Mouse (Mus musculus): ENCODE data around the gene Ovca2.

The Ovca2 gene

DNA sequence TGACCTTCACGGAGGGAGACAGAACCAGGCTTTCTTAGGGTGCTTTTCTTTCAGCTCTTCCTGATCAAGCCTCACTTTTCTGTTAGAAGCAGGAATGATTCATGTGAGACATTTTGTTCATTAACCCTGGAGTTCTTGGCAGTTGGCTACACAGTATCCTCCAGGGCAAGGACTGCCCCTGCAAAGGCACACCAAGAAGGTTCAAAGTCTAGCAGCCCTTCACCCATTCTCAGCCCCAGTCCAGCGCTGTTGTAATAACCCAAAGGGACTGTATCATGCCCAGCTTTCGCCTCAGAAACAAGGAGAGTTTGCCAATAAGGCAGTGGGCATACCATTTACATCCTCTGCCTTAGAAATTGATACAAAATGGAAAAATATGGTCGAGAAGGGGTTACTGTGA, 43.3 kb downstream of the Ovca2 start:
- no peaks in the 10 kb centered on the region for H3K9me3 ChIP-seq (ENCODE audit: low read length)
- H3K36me3 ChIP-seq (ENCODE audit: insufficient read depth, low read length) = peaks cover 28% of the 10 kb centered on the region
- no peak overlapping the region for H3K4me3 ChIP-seq (replicated peaks; ENCODE audit: low read length)
- peaks cover 35% of the 10 kb centered on the region for H3K4me1 ChIP-seq (replicated peaks; ENCODE audit: low read depth, low read length)
- no peak for TF ChIP-seq CTCF (conservative IDR thresholded peaks at IDR 0.05; ENCODE audit: low read length)
- TF ChIP-seq NANOG (IDR thresholded peaks at IDR 0.05; ENCODE audit: borderline replicate concordance, low read length) = no peak
- TF ChIP-seq POU5F1 (IDR thresholded peaks at IDR 0.05; ENCODE audit: borderline replicate concordance, low read length) = no peak
- H3K27me3 ChIP-seq (ENCODE audit: insufficient read depth, low read length) = no peaks in the 10 kb centered on the region

DNA sequence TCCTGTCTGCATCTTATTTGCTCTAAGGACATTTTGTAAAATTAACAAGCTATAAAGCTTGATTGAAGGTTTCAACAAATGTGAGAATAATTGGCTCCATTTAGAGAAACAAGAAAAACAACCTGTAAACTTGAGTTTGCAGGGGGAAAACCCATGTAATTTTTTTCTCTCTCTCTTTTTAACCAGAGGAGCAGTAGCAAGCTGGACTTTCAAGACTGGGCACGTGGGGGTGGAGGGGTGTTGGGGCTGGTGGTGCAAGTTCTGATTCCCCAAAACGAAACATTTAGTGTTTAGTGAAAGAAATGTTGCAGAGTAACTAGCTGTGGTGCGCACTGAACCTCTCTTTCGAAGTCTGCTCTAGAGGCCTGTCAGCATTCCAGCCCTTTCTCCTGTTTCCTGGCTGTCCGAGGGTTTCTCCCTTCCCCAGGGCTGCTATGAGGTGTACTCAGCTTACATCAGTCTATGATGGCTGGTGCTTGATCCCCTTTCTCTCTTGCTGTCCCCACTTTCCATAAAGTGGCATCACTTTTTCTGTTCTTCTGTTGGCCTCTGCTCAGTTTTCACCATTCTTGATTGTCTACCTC, 44.1 kb downstream of the Ovca2 start:
- H3K27me3 ChIP-seq (ENCODE audit: insufficient read depth, low read length) = no peaks in the 10 kb centered on the region
- H3K4me3 ChIP-seq (replicated peaks; ENCODE audit: low read length) = no peak overlapping the region
- peaks cover 27% of the 10 kb centered on the region for H3K36me3 ChIP-seq (ENCODE audit: insufficient read depth, low read length)
- H3K9me3 ChIP-seq (ENCODE audit: low read length) = no peaks in the 10 kb centered on the region
- H3K4me1 ChIP-seq (replicated peaks; ENCODE audit: low read depth, low read length) = peaks cover 28% of the 10 kb centered on the region
- no peak for TF ChIP-seq POU5F1 (IDR thresholded peaks at IDR 0.05; ENCODE audit: borderline replicate concordance, low read length)
- TF ChIP-seq NANOG (IDR thresholded peaks at IDR 0.05; ENCODE audit: borderline replicate concordance, low read length) = no peak
- TF ChIP-seq CTCF (conservative IDR thresholded peaks at IDR 0.05; ENCODE audit: low read length) = no peak

DNA sequence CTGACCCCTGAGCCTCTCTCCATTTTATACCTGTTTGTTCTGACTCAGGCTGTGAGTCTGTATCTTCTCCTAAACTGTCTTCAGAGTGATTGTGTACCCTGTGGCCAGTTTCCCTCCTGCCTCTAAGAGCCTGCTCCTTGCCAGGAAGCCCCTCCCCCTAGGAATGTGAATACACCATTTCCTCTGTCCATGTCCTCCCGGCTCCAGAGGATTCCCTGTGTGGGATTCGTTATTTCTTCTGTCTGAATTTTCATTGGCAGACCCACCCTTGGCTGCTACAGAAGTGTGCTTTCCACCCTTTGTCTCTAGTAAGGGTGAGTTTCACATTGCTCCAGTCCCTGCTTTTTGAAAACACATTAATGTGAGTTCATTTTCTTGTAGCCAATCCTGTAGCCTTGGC, 44.7 kb downstream of the Ovca2 start:
- no peaks in the 10 kb centered on the region for H3K27me3 ChIP-seq (ENCODE audit: insufficient read depth, low read length)
- TF ChIP-seq NANOG (IDR thresholded peaks at IDR 0.05; ENCODE audit: borderline replicate concordance, low read length) = no peak
- TF ChIP-seq POU5F1 (IDR thresholded peaks at IDR 0.05; ENCODE audit: borderline replicate concordance, low read length) = no peak
- TF ChIP-seq CTCF (conservative IDR thresholded peaks at IDR 0.05; ENCODE audit: low read length) = no peak
- H3K4me1 ChIP-seq (replicated peaks; ENCODE audit: low read depth, low read length) = peaks cover 22% of the 10 kb centered on the region
- no peak overlapping the region for H3K4me3 ChIP-seq (replicated peaks; ENCODE audit: low read length)
- no peaks in the 10 kb centered on the region for H3K9me3 ChIP-seq (ENCODE audit: low read length)
- peaks cover 22% of the 10 kb centered on the region for H3K36me3 ChIP-seq (ENCODE audit: insufficient read depth, low read length)

DNA sequence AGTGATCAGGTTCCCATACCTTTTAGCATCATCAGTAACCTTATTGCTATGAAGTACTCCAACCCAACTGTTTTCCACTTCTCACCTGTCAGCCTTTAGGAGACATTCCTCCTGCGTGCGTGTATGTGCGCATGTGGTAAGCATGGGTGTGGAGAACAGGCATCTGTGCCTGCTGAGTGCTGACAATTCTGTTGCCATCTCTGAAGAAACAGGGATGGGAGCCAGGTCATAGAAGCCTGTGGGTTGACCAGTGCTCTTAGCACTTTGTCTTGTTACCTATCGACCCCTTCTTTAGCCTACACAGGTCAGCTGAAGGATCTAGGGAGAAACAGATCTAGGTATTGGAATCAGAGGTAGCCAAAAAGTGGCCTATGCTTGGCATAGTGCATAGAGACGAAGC, 45.2 kb downstream of the Ovca2 start:
- TF ChIP-seq CTCF (conservative IDR thresholded peaks at IDR 0.05; ENCODE audit: low read length) (no peak), POU5F1 (IDR thresholded peaks at IDR 0.05; ENCODE audit: borderline replicate concordance, low read length) (no peak), NANOG (IDR thresholded peaks at IDR 0.05; ENCODE audit: borderline replicate concordance, low read length) (no peak)
- Histone ChIP-seq H3K4me1 (replicated peaks; ENCODE audit: low read depth, low read length) (peaks cover 20% of the 10 kb centered on the region), H3K4me3 (replicated peaks; ENCODE audit: low read length) (no peak overlapping the region), H3K36me3 (ENCODE audit: insufficient read depth, low read length) (peaks cover 19% of the 10 kb centered on the region), H3K9me3 (ENCODE audit: low read length) (no peaks in the 10 kb centered on the region), H3K27me3 (ENCODE audit: insufficient read depth, low read length) (no peaks in the 10 kb centered on the region)

DNA sequence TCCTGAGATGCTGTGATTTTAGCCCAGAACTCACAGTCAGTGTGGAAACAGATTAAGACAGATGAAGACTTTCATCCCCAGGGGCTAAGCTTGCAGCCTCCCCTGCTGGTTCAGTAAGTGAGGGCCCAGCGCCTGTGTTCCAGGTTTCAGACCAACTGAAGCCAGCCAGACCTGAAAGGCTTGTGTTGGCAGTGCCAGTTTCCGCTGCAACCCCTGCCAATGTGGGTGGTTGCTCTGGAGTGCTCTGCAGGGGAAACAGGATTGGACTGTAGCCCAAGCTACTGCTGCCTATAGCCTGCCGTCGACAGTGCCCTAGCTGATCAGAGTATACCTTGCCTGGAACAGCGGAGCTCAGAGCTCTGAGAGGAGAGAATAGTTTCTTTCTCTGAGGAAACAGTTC, 46.4 kb downstream of the Ovca2 start:
- Histone ChIP-seq H3K27me3 (ENCODE audit: insufficient read depth, low read length) (no peaks in the 10 kb centered on the region), H3K4me1 (replicated peaks; ENCODE audit: low read depth, low read length) (peaks cover 20% of the 10 kb centered on the region), H3K9me3 (ENCODE audit: low read length) (no peaks in the 10 kb centered on the region), H3K36me3 (ENCODE audit: insufficient read depth, low read length) (peaks cover 8% of the 10 kb centered on the region; the same call in 1 of the 2 replicates), H3K4me3 (replicated peaks; ENCODE audit: low read length) (no peak overlapping the region)
- no peak for TF ChIP-seq POU5F1 (IDR thresholded peaks at IDR 0.05; ENCODE audit: borderline replicate concordance, low read length)
- no peak for TF ChIP-seq NANOG (IDR thresholded peaks at IDR 0.05; ENCODE audit: borderline replicate concordance, low read length)
- TF ChIP-seq CTCF (conservative IDR thresholded peaks at IDR 0.05; ENCODE audit: low read length) = no peak

DNA sequence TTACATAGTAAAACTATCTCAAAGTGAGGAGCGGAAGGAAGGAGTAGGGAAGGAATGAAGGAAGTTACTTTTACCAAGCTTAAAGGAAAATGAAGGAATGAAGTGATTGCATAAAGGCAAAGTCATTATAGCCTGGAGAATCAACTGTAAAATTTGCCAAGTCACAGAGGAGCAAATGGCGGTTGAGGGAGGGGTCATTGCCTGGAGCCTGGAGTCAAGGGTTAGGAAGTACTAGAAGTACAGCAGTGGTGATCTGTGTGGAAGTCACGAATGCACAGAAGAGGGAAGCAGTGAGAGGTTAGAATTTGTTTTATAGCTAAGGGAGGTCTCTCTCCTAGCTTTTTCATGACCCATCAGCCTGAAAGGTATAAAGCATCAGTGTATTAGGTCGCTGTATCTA, 47.3 kb downstream of the Ovca2 start:
- TF ChIP-seq POU5F1 (IDR thresholded peaks at IDR 0.05; ENCODE audit: borderline replicate concordance, low read length) (no peak), NANOG (IDR thresholded peaks at IDR 0.05; ENCODE audit: borderline replicate concordance, low read length) (no peak), CTCF (conservative IDR thresholded peaks at IDR 0.05; ENCODE audit: low read length) (no peak)
- Histone ChIP-seq H3K4me1 (replicated peaks; ENCODE audit: low read depth, low read length) (peaks cover 12% of the 10 kb centered on the region), H3K36me3 (ENCODE audit: insufficient read depth, low read length) (peaks cover 6% of the 10 kb centered on the region; the same call in 1 of the 2 replicates), H3K9me3 (ENCODE audit: low read length) (no peaks in the 10 kb centered on the region), H3K27me3 (ENCODE audit: insufficient read depth, low read length) (no peaks in the 10 kb centered on the region), H3K4me3 (replicated peaks; ENCODE audit: low read length) (no peak overlapping the region)

DNA sequence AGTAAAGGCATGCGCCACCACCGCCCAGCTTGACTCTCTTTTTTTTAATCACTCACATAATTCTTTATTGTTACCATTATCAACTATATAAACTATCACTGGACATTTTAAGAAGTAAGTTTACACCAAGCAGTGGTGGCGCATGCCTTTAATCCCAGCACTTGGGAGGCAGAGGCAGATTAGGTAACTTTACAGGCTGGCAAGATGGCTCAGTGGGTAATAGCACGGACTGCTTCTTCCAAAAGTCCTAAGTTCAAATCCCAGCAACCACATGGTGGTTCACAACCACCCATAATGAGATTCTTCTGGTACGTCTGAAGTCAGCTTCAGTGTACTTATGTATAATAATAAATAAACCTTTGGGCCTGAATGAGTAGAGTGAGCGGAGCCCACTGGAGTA, 49.2 kb downstream of the Ovca2 start:
- H3K4me1 ChIP-seq (replicated peaks; ENCODE audit: low read depth, low read length) = peaks cover 12% of the 10 kb centered on the region
- no peaks in the 10 kb centered on the region for H3K27me3 ChIP-seq (ENCODE audit: insufficient read depth, low read length)
- H3K4me3 ChIP-seq (replicated peaks; ENCODE audit: low read length) = no peak overlapping the region
- TF ChIP-seq CTCF (conservative IDR thresholded peaks at IDR 0.05; ENCODE audit: low read length) = no peak
- TF ChIP-seq NANOG (IDR thresholded peaks at IDR 0.05; ENCODE audit: borderline replicate concordance, low read length) = no peak
- TF ChIP-seq POU5F1 (IDR thresholded peaks at IDR 0.05; ENCODE audit: borderline replicate concordance, low read length) = no peak
- H3K9me3 ChIP-seq (ENCODE audit: low read length) = no peaks in the 10 kb centered on the region
- 0 out of 2 replicates have a peak, but pooled peaks cover 3% of the 10 kb centered on the region for H3K36me3 ChIP-seq (ENCODE audit: insufficient read depth, low read length)

DNA sequence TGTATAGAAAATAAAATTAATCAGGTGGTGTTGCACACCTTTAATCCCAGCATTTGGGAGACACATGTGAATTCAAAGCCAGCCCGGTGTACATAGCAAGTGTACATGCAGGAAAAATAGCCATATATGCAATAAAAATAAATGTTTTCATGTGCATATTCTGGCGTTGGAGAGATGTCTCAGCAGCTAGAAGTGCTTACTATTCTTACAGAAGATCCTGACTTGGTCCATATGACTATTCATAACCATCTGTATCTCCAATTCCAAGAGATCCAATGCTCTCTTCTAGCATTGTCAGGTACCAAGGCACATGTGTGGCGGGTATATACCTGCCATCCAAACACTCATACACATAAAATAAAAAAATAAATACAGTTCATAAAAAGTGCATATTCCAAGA, 52.3 kb downstream of the Ovca2 start:
- Histone ChIP-seq H3K4me3 (replicated peaks; ENCODE audit: low read length) (no peak overlapping the region), H3K9me3 (ENCODE audit: low read length) (no peaks in the 10 kb centered on the region), H3K36me3 (ENCODE audit: insufficient read depth, low read length) (no peaks in the 10 kb centered on the region), H3K27me3 (ENCODE audit: insufficient read depth, low read length) (no peaks in the 10 kb centered on the region), H3K4me1 (replicated peaks; ENCODE audit: low read depth, low read length) (no peaks in the 10 kb centered on the region)
- TF ChIP-seq POU5F1 (IDR thresholded peaks at IDR 0.05; ENCODE audit: borderline replicate concordance, low read length) (no peak), CTCF (conservative IDR thresholded peaks at IDR 0.05; ENCODE audit: low read length) (no peak), NANOG (IDR thresholded peaks at IDR 0.05; ENCODE audit: borderline replicate concordance, low read length) (no peak)
